Mouse (Mus musculus) testis, adult 2 months (tissue): Measurements from ENCODE around the gene Aff3. TPM values are rescaled to one million over a fixed set of nuclear protein-coding genes. Genes with fewer than 3 reads are reported as not detected.

Experiments
- H3K27ac ChIP-seq: fragments of 200-500 bp; 2 replicates; pipeline ENCODE4 v1.5.1; 2012; ENCODE audit warnings: low read depth, low read length; ENCODE audit not compliant: control insufficient read depth, insufficient read depth
- H3K27me3 ChIP-seq: fragments of 200-500 bp; 2 replicates; pipeline ENCODE4 v1.6.1; 2012; ENCODE audit warnings: mild to moderate bottlenecking, low read length, moderate library complexity; ENCODE audit not compliant: control insufficient read depth, insufficient read depth
- H3K36me3 ChIP-seq: fragments of 200-500 bp; 2 replicates; pipeline ENCODE4 v1.6.1; 2012; ENCODE audit warnings: mild to moderate bottlenecking, low read length; ENCODE audit not compliant: control insufficient read depth, insufficient read depth
- H3K4me1 ChIP-seq: fragments of 200-500 bp; 2 replicates; pipeline ENCODE4 v1.6.1; 2012; ENCODE audit warnings: low read length; ENCODE audit not compliant: control insufficient read depth, insufficient read depth
- H3K4me3 ChIP-seq: fragments of 200-500 bp; 2 replicates; pipeline ENCODE4 v1.5.1; 2012; ENCODE audit warnings: low read depth, mild to moderate bottlenecking, low read length, moderate library complexity, mixed read lengths; ENCODE audit not compliant: control insufficient read depth
- CTCF ChIP-seq: fragments of 200-500 bp; IDR thresholded peaks from 2 replicates; pipeline ENCODE4 v1.5.1; 2012; ENCODE audit warnings: low read depth, mild to moderate bottlenecking, inconsistent platforms, low read length, moderate library complexity; ENCODE audit not compliant: control insufficient read depth, insufficient read depth, insufficient replicate concordance
- POLR2A ChIP-seq: fragments of 200-500 bp; IDR thresholded peaks from 2 replicates; pipeline ENCODE4 v1.6.1; 2012; ENCODE audit warnings: low read depth, mild to moderate bottlenecking, inconsistent platforms, low read length, moderate library complexity; ENCODE audit not compliant: control insufficient read depth
- polyA plus RNA-seq: library from polyadenylated mRNA; depleted of rRNA; stranded (reverse); fragments of >200 nt; gene quantifications from 2 replicates; pipeline ENCODE4 v1.2.3, GENCODE M21; 2012

Gene Aff3
- polyA plus RNA-seq, 1 experiment = 8.1 TPM

DNA sequence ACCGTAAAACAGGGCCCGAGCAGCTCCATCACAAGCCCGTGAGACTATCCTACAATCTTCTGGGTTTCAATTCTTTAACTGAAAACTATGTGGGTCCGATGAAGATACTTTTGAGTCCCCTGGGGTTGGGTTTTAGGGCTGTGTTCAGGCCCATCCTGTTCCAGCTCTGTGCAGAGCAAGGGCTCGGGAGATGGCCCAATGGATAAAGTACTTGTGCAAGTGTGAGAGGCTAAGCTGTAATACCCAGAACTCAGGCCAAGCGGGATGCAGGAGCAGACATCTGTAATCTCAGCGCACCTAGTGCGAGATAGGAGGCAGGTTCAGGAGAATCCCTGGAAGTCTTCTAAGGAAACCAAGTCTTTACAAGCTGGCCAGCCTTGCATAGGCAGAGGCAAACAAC, 355.4 kb downstream of the Aff3 start:
- TF ChIP-seq POLR2A = no peak
- no peak for TF ChIP-seq CTCF
- no peaks in the 10 kb centered on the region for H3K36me3 ChIP-seq
- no peaks in the 10 kb centered on the region for H3K27me3 ChIP-seq
- H3K4me1 ChIP-seq = no peaks in the 10 kb centered on the region
- H3K27ac ChIP-seq = no peak overlapping the region
- no peak overlapping the region for H3K4me3 ChIP-seq

DNA sequence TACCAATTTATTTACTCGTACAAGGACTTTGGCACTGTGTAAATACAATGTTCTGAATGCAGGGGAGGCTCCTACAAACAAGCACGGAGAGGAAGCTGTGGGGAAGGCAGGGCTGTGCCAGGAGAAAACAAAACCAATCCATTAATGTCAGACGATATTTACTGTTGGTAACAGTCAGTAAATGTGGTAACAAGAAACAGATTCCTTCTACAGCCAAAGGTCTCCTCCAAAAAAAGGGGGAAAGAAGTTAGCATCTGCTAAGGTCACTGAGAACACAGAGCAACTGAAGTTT, 356.1 kb downstream of the Aff3 start:
- no peak for TF ChIP-seq POLR2A
- TF ChIP-seq CTCF = no peak
- Histone ChIP-seq H3K4me3 (no peak overlapping the region), H3K27ac (no peak overlapping the region), H3K27me3 (no peaks in the 10 kb centered on the region), H3K36me3 (no peaks in the 10 kb centered on the region), H3K4me1 (no peaks in the 10 kb centered on the region)

DNA sequence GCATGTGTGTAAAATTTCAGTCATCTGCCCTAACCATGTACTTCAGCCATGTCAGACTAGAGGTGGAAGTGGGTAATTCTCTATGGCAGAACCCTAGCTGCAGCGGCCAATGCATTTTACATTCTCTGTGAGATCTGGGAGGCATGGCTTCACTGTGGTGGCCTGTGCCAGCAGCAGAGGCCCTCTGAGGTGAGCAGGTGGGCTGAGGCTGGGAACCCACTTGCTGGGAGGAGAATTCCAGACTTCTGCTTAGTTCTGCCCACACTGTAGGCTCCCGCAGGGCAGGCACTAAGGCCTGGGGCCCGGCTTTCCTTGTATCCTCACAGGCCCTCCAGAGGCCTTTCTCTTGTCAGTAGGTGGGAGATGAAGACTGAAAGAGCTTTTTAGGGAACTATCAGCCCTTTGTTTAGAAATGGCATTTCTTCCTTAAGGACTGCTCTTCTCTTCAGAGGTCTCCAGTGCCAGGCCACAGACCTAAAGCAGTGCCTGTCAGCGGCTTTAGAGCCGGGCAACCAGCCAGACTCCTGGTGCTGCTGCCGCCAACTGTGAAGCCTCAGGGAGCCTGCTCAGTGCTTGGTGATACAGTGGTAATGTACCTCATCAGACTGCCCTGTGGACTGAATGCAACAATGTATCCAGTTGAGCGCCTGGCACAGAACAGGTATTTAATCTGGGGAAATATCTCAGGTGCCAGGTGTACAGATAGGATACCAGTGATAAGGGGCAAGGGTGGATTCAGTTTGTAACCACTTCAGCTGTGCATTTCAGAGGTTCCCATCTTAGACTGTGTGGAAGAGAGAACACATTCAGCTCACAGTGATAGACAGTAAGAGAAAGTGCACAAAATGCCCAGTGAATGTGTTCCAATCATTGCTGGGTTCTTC, 356.7 kb downstream of the Aff3 start:
- Histone ChIP-seq H3K27me3 (no peaks in the 10 kb centered on the region), H3K36me3 (no peaks in the 10 kb centered on the region), H3K4me3 (no peak overlapping the region), H3K4me1 (no peaks in the 10 kb centered on the region), H3K27ac (no peak overlapping the region)
- TF ChIP-seq POLR2A = no peak
- no peak for TF ChIP-seq CTCF

DNA sequence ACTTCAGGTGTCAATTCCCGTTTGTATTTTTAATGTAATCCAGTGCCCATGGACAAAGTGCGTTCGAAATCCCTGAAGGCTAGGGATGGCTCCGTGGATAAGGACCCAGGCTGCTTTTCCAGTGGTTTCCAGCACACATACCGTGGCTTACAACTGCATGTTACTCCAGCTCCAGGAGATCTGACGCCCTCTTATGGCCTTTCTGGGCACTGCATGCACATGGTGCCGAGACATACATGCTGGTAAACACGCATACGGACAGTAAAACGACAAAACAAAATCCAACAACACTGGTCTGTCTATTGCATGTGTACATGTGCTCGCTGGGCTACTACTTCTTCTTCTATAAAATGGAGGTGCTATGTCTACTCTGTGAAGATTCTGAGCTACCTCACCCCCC, 357.5 kb downstream of the Aff3 start:
- Histone ChIP-seq H3K27ac (no peak overlapping the region), H3K4me3 (no peak overlapping the region), H3K36me3 (no peaks in the 10 kb centered on the region), H3K4me1 (no peaks in the 10 kb centered on the region), H3K27me3 (no peaks in the 10 kb centered on the region)
- TF ChIP-seq POLR2A (no peak), CTCF (peak; percentile 64; the same call in 1 of the 2 replicates)

DNA sequence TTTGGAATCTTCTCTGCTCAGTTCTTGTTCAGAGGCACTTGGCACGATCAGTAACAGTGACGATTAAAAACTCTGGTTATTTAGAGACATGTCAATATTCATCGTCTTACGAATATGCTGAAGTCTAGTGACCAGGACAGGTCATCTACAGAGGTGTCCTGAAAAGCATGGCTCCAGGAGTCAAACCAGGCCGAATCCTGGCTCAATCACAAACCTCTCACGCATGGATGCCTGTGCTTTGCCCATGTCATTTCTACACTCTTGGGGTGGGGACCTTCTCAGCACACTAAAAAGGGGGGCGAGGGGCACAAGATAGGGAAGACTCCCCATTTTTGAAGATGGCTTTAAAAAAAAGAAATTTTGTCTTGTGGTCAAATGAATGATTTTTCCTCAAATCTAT, 358.6 kb downstream of the Aff3 start:
- H3K36me3 ChIP-seq = no peaks in the 10 kb centered on the region
- no peaks in the 10 kb centered on the region for H3K4me1 ChIP-seq
- H3K27me3 ChIP-seq = no peaks in the 10 kb centered on the region
- TF ChIP-seq POLR2A (no peak), CTCF (no peak)
- no peak overlapping the region for H3K4me3 ChIP-seq
- H3K27ac ChIP-seq = no peak overlapping the region

DNA sequence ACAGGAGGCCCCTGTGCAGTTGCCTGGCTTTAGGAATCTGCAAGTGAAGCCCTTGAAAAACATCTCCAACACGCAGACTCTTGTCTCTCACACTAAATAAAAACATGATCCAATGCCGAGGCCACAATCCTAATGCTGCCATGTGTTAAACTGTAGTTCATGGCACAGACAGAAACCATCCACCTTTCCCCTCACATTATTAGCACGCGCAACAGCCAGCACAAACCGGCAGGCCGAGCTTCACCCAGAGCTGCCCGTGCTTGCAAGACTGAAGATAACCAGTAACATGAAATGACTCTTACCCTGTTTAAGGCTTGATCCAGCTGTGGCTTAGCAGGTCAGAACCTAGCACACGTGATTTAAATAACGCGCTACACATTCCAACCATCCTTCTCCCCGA, 360.4 kb downstream of the Aff3 start:
- Histone ChIP-seq H3K36me3 (no peaks in the 10 kb centered on the region), H3K4me1 (no peaks in the 10 kb centered on the region), H3K4me3 (no peak overlapping the region), H3K27me3 (no peaks in the 10 kb centered on the region), H3K27ac (no peak overlapping the region)
- TF ChIP-seq CTCF = no peak

DNA sequence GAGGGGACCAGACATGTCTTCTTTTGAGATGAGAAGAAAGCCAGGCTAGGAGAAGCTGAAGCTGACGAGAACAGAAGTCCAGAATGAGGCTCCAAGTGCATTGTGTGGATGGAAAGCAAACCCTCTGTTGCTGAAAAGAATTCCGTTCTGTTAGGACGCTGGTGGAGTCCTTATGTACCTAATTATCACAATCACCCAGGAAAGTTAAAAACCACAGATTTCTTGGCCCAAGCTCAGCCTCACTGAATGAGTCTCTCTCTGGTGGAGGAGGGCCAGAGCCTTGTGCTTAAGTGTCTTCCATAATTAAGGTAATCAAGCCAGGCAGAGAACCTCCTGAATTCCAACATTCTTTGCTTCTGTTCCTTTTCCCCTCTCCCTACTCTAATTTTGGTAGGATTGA, 366.5 kb downstream of the Aff3 start:
- no peak overlapping the region for H3K4me3 ChIP-seq
- H3K36me3 ChIP-seq = no peaks in the 10 kb centered on the region
- no peak overlapping the region for H3K27ac ChIP-seq
- no peaks in the 10 kb centered on the region for H3K4me1 ChIP-seq
- TF ChIP-seq POLR2A (no peak), CTCF (no peak)
- no peaks in the 10 kb centered on the region for H3K27me3 ChIP-seq

DNA sequence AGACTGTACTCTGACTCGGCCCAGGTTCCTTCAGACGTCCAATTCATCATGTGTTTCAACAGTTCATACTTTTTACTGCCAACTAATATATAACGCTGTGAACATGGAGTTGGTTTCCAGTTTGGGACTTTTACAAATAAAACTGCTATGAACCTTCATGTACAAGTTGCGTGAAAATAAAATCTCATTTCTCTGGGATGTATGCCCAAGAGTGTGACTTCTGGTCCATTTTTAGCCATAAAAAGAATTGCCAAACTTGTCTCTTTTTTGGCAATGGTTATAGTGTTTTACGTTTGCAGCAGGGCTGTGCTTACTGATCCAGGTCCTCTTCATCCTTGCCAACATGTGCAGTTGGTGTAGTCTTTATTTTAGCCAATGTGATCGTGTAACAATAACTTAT, 369.8 kb downstream of the Aff3 start:
- Histone ChIP-seq H3K36me3 (no peaks in the 10 kb centered on the region), H3K4me1 (no peaks in the 10 kb centered on the region), H3K27me3 (no peaks in the 10 kb centered on the region), H3K27ac (no peak overlapping the region), H3K4me3 (no peak overlapping the region)
- no peak for TF ChIP-seq CTCF

DNA sequence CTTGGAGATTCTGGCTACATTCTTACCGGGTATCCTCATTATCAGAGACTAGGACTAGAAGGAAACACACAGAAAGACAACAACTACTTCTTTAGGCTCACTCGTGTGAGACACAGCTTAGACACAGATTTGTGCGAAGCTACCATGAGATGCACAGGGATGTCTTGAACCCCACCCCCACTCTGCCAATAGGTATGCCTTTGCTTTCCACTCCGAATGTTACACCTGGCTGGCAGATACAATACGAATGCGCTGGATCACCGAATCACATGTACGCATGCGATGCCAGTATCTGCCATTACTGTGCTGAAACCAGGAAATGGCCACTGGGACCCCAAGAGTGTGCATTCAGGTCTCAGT, 370.4 kb downstream of the Aff3 start:
- no peaks in the 10 kb centered on the region for H3K27me3 ChIP-seq
- H3K27ac ChIP-seq = no peak overlapping the region
- H3K4me3 ChIP-seq = no peak overlapping the region
- H3K36me3 ChIP-seq = no peaks in the 10 kb centered on the region
- no peaks in the 10 kb centered on the region for H3K4me1 ChIP-seq
- TF ChIP-seq POLR2A = no peak
- TF ChIP-seq CTCF = no peak
